Mouse (Mus musculus) heart, embryonic 12.5 days (tissue): ENCODE data around the gene Gm28576. TPM values are rescaled to one million over a fixed set of nuclear protein-coding genes. Genes with fewer than 3 reads are reported as not detected.
"Not testable (repeated sequence)": the region's sequence is repeated elsewhere in the genome, so short reads cannot be mapped to it uniquely, and the experiment has no call there.

ENCODE experiments used
- ATAC-seq: fragments of 200-750 bp; cut with Nextera tagmentation; 2 replicates; pipeline ENCODE4 v1.8.0; 2017; ENCODE audit warnings: moderate TSS enrichment, moderate library complexity; ENCODE audit not compliant: insufficient number of reproducible peaks, low FRiP score
- H3K27ac ChIP-seq: fragments of 300-500 bp; sonication (generic); 2 replicates; pipeline ENCODE4 v1.5.1; 2016; ENCODE audit warnings: mild to moderate bottlenecking, moderate library complexity; ENCODE audit not compliant: poor library complexity, severe bottlenecking
- H3K27me3 ChIP-seq: fragments of 300-500 bp; sonication (generic); replicated peaks from 2 replicates; pipeline ENCODE4 v1.6.1; 2016; ENCODE audit warnings: mild to moderate bottlenecking, moderate library complexity
- H3K36me3 ChIP-seq: fragments of 300-500 bp; sonication (generic); 2 replicates; pipeline ENCODE4 v1.6.1; 2016; ENCODE audit warnings: mild to moderate bottlenecking, moderate library complexity
- H3K4me1 ChIP-seq: fragments of 300-500 bp; sonication (generic); replicated peaks from 2 replicates; pipeline ENCODE4 v1.6.1; 2016; ENCODE audit warnings: mild to moderate bottlenecking
- H3K4me2 ChIP-seq: fragments of 300-500 bp; sonication (generic); 2 replicates; pipeline ENCODE4 v1.6.1; 2016; ENCODE audit warnings: mild to moderate bottlenecking, moderate library complexity
- H3K4me3 ChIP-seq: fragments of 300-500 bp; sonication (generic); 2 replicates; pipeline ENCODE4 v1.5.1; 2016; ENCODE audit warnings: mild to moderate bottlenecking
- H3K9ac ChIP-seq: fragments of 300-500 bp; sonication (generic); 2 replicates; pipeline ENCODE4 v1.6.1; 2016; ENCODE audit warnings: mild to moderate bottlenecking, moderate library complexity
- H3K9me3 ChIP-seq: fragments of 300-500 bp; sonication (generic); replicated peaks from 2 replicates; pipeline ENCODE4 v1.6.1; 2016; ENCODE audit warnings: mild to moderate bottlenecking, moderate library complexity
- WGBS: fragments of 180-500 bp; shearing (Covaris S2); methylation state at CpG from one replicate; pipeline ENCODE4 v1.1.7; 2016; 5-methylcytosine and 5-hydroxymethylcytosine counted together
- polyA plus RNA-seq: library from polyadenylated mRNA; unstranded; fragments of >200 nt; fragmentation: Nextera tagmentation; extraction: Ambion mirVana; gene quantifications from 2 replicates; pipeline ENCODE4 v1.2.1, GENCODE M21; 2016

Gene Gm28576
- not detected in 2 replicates for polyA plus RNA-seq

DNA sequence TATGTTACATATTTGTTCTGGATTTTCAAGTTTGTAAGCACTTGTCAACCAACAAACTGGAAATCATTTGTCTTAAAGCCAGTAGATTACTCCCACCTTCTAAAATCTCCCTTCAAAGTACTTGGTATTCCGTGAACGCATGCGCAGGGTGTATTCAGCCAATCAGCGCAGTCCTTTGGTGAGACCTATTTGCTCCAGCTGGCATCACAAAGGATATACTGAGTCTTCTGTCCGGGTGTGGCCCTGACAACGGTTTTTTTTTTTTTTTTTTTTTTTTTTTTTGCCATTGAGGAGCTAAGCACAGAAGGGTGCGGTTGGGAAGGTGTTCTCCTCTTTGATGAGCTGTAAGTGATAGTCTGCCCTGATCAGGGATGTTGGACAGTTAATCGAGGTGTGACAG, at the start of gene Gm28576:
Gene Gm28576 (plus strand): TSS at position 301 of the 400 bp plus-strand sequence.
- not testable (repeated sequence) for H3K36me3 ChIP-seq, H3K4me3 ChIP-seq, ATAC-seq, H3K27ac ChIP-seq, H3K4me2 ChIP-seq, H3K9me3 ChIP-seq, H3K27me3 ChIP-seq, H3K4me1 ChIP-seq, H3K9ac ChIP-seq
- no CpG with 5 or more reads among the region's 8 CpGs for WGBS

Other genes with a start within 250 kb of the Gm28576 start
- gene Gm20826, start 84.5 kb upstream of the Gm28576 start, polyA plus RNA-seq = not detected in 2 replicates